Mouse (Mus musculus) lung, adult 2 months (tissue): ENCODE measurements around the gene Cyfip2. TPM values are rescaled to one million over a fixed set of nuclear protein-coding genes. Genes with fewer than 3 reads are reported as not detected.

Experiments
- DNase-seq: peaks from one replicate; pipeline ENCODE4 v3.0.0; 2022
- H3K4me1 ChIP-seq: fragments of 200-500 bp; 2 replicates; pipeline ENCODE4 v1.6.1; 2011; ENCODE audit warnings: low read length; ENCODE audit not compliant: control insufficient read depth, insufficient read depth
- H3K4me3 ChIP-seq: fragments of 200-500 bp; replicated peaks from 2 replicates; pipeline ENCODE3; 2011; ENCODE audit warnings: low read depth, mild to moderate bottlenecking, control low read depth, low read length; ENCODE audit errors: extremely low read depth
- CTCF ChIP-seq: fragments of 200-500 bp; IDR thresholded peaks from 2 replicates; pipeline ENCODE4 v1.5.1; 2011; ENCODE audit warnings: mild to moderate bottlenecking, low read length, control low read depth; ENCODE audit not compliant: insufficient read depth
- POLR2A ChIP-seq: fragments of 200-500 bp; IDR thresholded peaks from 2 replicates; pipeline ENCODE4 v1.6.1; 2011; ENCODE audit warnings: low read depth, mild to moderate bottlenecking, control low read depth, low read length, borderline replicate concordance; ENCODE audit errors: extremely low read depth
- WGBS: fragments of 180-500 bp; shearing (Covaris S2); methylation state at CpG from one replicate; pipeline ENCODE4 v1.1.7; 2018; 5-methylcytosine and 5-hydroxymethylcytosine counted together
- polyA plus RNA-seq: library from polyadenylated mRNA; depleted of rRNA; stranded (reverse); fragments of >200 nt; gene quantifications from 2 replicates; pipeline ENCODE4 v1.2.3, GENCODE M21; 2012

Gene Cyfip2
- polyA plus RNA-seq, 1 experiment, result 9.3 TPM

GRCm38 (mm10) chr11:46298889-46299785 lies 13.5 kb downstream of the Cyfip2 start:
- Histone ChIP-seq H3K4me3 (no peak overlapping the region), H3K4me1 (no peaks in the 10 kb centered on the region)
- DNase-seq, result no peak
- TF ChIP-seq CTCF (no peak), POLR2A (no peak)
- WGBS, result 48% methylated on average over 13 of the region's 13 CpGs

GRCm38 (mm10) chr11:46294390-46294789 lies 18.3 kb downstream of the Cyfip2 start:
- 83% methylated on average over 11 of the region's 11 CpGs for WGBS
- no peak for DNase-seq

GRCm38 (mm10) chr11:46293491-46293890 lies 19.2 kb downstream of the Cyfip2 start:
- WGBS, result 84% methylated on average over 5 of the region's 5 CpGs
- TF ChIP-seq CTCF (no peak), POLR2A (no peak)
- DNase-seq, result no peak
- H3K4me1 ChIP-seq, result no peaks in the 10 kb centered on the region
- no peak overlapping the region for H3K4me3 ChIP-seq

More at GRCm38 (mm10) chr11:46294390-46294789, 18.3 kb downstream of the Cyfip2 start:
- H3K4me1 ChIP-seq, result no peaks in the 10 kb centered on the region
- H3K4me3 ChIP-seq, result no peak overlapping the region
- TF ChIP-seq CTCF (no peak), POLR2A (no peak)

- Histone ChIP-seq H3K4me1 (no peaks in the 10 kb centered on the region), H3K4me3 (no peak overlapping the region)
- DNase-seq, result no peak
- 27% methylated on average over 10 of the region's 10 CpGs for WGBS
- no peak for TF ChIP-seq POLR2A
- TF ChIP-seq CTCF, result no peak
These were observed 21.7 kb downstream of the Cyfip2 start for GRCm38 (mm10) chr11:46290988-46291405.

- no peak overlapping the region for H3K4me3 ChIP-seq
- TF ChIP-seq POLR2A, result no peak
- no peak for TF ChIP-seq CTCF
- WGBS, result 86% methylated on average over 9 of the region's 9 CpGs
- no peaks in the 10 kb centered on the region for H3K4me1 ChIP-seq
- DNase-seq, result no peak
These were observed 23.1 kb downstream of the Cyfip2 start for GRCm38 (mm10) chr11:46289561-46289960.

GRCm38 (mm10) chr11:46289022-46289421 lies 23.6 kb downstream of the Cyfip2 start:
- DNase-seq, result no peak
- no peaks in the 10 kb centered on the region for H3K4me1 ChIP-seq
- TF ChIP-seq CTCF (no peak), POLR2A (no peak)
- H3K4me3 ChIP-seq, result no peak overlapping the region
- WGBS, result 87% methylated on average over 4 of the region's 4 CpGs

- TF ChIP-seq POLR2A (no peak), CTCF (no peak)
- no peak overlapping the region for H3K4me3 ChIP-seq
- DNase-seq, result no peak
- WGBS, result 51% methylated on average over 5 of the region's 5 CpGs
- H3K4me1 ChIP-seq, result no peaks in the 10 kb centered on the region
These were observed 24.6 kb downstream of the Cyfip2 start for GRCm38 (mm10) chr11:46288091-46288490.

GRCm38 (mm10) chr11:46286803-46287202 lies 25.9 kb downstream of the Cyfip2 start:
- DNase-seq, result no peak
- no peak for TF ChIP-seq POLR2A
- TF ChIP-seq CTCF, result no peak
- H3K4me1 ChIP-seq, result no peaks in the 10 kb centered on the region
- 46% methylated on average over 6 of the region's 6 CpGs for WGBS
- H3K4me3 ChIP-seq, result no peak overlapping the region

- no peak for TF ChIP-seq POLR2A
- no peak for TF ChIP-seq CTCF
- WGBS, result 85% methylated on average over 6 of the region's 6 CpGs
- Histone ChIP-seq H3K4me1 (no peaks in the 10 kb centered on the region), H3K4me3 (no peak overlapping the region)
- DNase-seq, result no peak
These were observed 28.9 kb downstream of the Cyfip2 start for GRCm38 (mm10) chr11:46283800-46284199.

- DNase-seq, result no peak
- TF ChIP-seq CTCF (no peak), POLR2A (no peak)
- WGBS, result 90% methylated on average over 5 of the region's 5 CpGs
- Histone ChIP-seq H3K4me3 (no peak overlapping the region), H3K4me1 (no peaks in the 10 kb centered on the region)
These were observed 30.0 kb downstream of the Cyfip2 start for GRCm38 (mm10) chr11:46282612-46283011.
